Mouse (Mus musculus): ENCODE measurements around the gene Mcm7. TPM values are rescaled to one million over a fixed set of nuclear protein-coding genes. Genes with fewer than 3 reads are reported as not detected.
A peak's percentile ranks its signal among the peaks of the same experiment; 100 is the strongest.

The Mcm7 gene
- polyA plus RNA-seq, 1 experiment, result 55.4 TPM

DNA sequence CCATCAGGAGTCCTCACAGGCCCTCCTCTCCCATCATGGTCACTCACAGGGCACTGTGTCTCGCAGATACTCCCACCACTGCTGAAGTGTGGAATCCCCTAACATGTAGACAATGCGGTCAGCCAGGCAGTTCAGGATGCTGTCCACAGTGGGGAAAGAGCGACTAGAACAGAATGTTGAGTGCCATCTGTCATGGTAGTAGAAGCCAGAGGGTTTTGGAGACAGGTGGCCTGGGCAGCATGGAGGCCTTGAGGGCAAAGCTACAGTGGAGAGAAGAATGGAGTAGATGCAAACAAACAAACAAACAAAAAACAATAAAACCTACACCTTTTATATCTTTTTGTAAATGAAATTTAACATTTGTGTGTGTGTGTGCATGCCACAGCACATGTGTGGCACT is 29.9 kb upstream of the Mcm7 start:
- Histone ChIP-seq H3K4me3 (no peak overlapping the region), H3K4me2 (ENCODE audit: low read depth) (no peak overlapping the region), H3K79me2 (ENCODE audit: control insufficient read depth, insufficient read depth) (no peaks in the 10 kb centered on the region), H3K27me3 (ENCODE audit: control insufficient read depth, insufficient read depth, insufficient read length) (no peaks in the 10 kb centered on the region), H3K36me3 (ENCODE audit: control insufficient read depth, insufficient read depth) (no peaks in the 10 kb centered on the region), H3ac (ENCODE audit: control insufficient read depth, insufficient read length) (no peak overlapping the region)
- TF ChIP-seq CEBPB (IDR thresholded peaks at IDR 0.05; ENCODE audit: insufficient read depth, poor library complexity, severe bottlenecking) (no peak), MYOG (IDR thresholded peaks at IDR 0.05; ENCODE audit: control insufficient read depth in 1 of 3, insufficient read depth in 1 of 3, insufficient read length in 2 of 3, low read depth in 2 of 3) (no peak), POLR2AphosphoS2 (IDR thresholded peaks at IDR 0.05; ENCODE audit: insufficient read length, low read depth) (no peak), MYOD1 (IDR thresholded peaks at IDR 0.05; ENCODE audit: control insufficient read depth in 1 of 3, insufficient read length in 2 of 3, low read depth in 2 of 3) (no peak), POLR2A (IDR thresholded peaks at IDR 0.05; ENCODE audit: insufficient read length, low read depth) (no peak), TCF3 (IDR thresholded peaks at IDR 0.05; ENCODE audit: insufficient read length, low read depth) (no peak), MAX (IDR thresholded peaks at IDR 0.05; ENCODE audit: low read depth) (no peak), USF1 (IDR thresholded peaks at IDR 0.05; ENCODE audit: low read depth) (no peak), SRF (IDR thresholded peaks at IDR 0.05; ENCODE audit: control insufficient read depth, insufficient read length, low read depth) (no peak), REST (IDR thresholded peaks at IDR 0.05; ENCODE audit: insufficient read depth, insufficient read length) (no peak), E2F4 (IDR thresholded peaks at IDR 0.05; ENCODE audit: insufficient read depth) (no peak), TCF12 (IDR thresholded peaks at IDR 0.05; ENCODE audit: insufficient read depth, poor library complexity, severe bottlenecking) (no peak)

DNA sequence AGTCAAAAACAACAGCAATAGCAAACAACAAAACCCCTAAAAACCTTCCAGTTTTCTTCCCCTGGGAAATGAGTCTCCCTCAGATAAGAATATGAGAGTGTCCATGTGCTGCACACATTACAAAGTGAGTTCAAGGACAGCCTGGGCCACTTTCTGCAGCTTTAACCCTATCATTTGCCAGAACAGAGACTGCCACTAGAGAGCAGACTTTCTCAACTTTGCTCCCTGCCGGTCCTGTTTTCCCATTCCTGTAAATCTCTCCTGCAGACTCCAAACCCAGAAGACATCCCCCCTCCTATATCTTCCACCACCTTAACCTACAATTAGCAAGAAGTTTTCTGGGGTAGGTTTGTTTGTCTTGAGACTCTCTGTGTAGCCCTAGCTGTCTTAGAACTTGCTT is 27.4 kb upstream of the Mcm7 start:
- no peak overlapping the region for H3K4me2 ChIP-seq (ENCODE audit: low read depth)
- no peaks in the 10 kb centered on the region for H3K27me3 ChIP-seq (ENCODE audit: control insufficient read depth, insufficient read depth, insufficient read length)
- H3ac ChIP-seq (ENCODE audit: control insufficient read depth, insufficient read length), result no peak overlapping the region
- H3K79me2 ChIP-seq (ENCODE audit: control insufficient read depth, insufficient read depth), result no peaks in the 10 kb centered on the region
- no peak overlapping the region for H3K4me3 ChIP-seq
- no peaks in the 10 kb centered on the region for H3K36me3 ChIP-seq (ENCODE audit: control insufficient read depth, insufficient read depth)
- no peak for TF ChIP-seq POLR2A (IDR thresholded peaks at IDR 0.05; ENCODE audit: insufficient read length, low read depth)
- no peak for TF ChIP-seq USF1 (IDR thresholded peaks at IDR 0.05; ENCODE audit: low read depth)
- TF ChIP-seq MYOD1 (IDR thresholded peaks at IDR 0.05; ENCODE audit: control insufficient read depth in 1 of 3, insufficient read length in 2 of 3, low read depth in 2 of 3), result no peak
- no peak for TF ChIP-seq MYOG (IDR thresholded peaks at IDR 0.05; ENCODE audit: control insufficient read depth in 1 of 3, insufficient read depth in 1 of 3, insufficient read length in 2 of 3, low read depth in 2 of 3)
- no peak for TF ChIP-seq SRF (IDR thresholded peaks at IDR 0.05; ENCODE audit: control insufficient read depth, insufficient read length, low read depth)

DNA sequence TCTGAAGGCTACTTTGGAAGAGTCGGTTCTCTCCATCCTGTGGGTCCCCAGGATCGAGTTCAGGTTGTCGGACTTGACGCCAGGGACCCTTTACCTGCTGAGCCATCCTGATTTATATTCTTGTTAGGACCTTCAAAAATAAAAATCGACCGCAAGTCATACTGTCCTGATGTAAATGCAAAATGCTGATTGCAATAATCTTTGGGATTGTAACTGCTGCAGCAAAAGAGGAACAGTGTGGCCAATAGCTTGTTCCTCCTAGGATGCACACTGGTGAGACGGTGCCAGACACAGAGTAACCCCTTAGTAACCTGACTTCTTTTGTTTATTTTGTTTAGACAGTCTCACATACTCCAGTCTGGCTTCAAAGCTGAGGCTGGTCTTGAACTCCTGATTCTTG is 23.2 kb upstream of the Mcm7 start:
- TF ChIP-seq E2F4 (IDR thresholded peaks at IDR 0.05; ENCODE audit: insufficient read depth) (no peak), POLR2AphosphoS2 (IDR thresholded peaks at IDR 0.05; ENCODE audit: insufficient read length, low read depth) (no peak), USF1 (IDR thresholded peaks at IDR 0.05; ENCODE audit: low read depth) (no peak), MAX (IDR thresholded peaks at IDR 0.05; ENCODE audit: low read depth) (no peak), MYOD1 (IDR thresholded peaks at IDR 0.05; ENCODE audit: control insufficient read depth in 1 of 3, insufficient read length in 2 of 3, low read depth in 2 of 3) (no peak), CEBPB (IDR thresholded peaks at IDR 0.05; ENCODE audit: insufficient read depth, poor library complexity, severe bottlenecking) (no peak)
- H3ac ChIP-seq (ENCODE audit: control insufficient read depth, insufficient read length), result peak overlapping the region; percentile 81
- peak overlapping the region; percentile 50 for H3K4me3 ChIP-seq
- no peaks in the 10 kb centered on the region for H3K36me3 ChIP-seq (ENCODE audit: control insufficient read depth, insufficient read depth)
- no peaks in the 10 kb centered on the region for H3K79me2 ChIP-seq (ENCODE audit: control insufficient read depth, insufficient read depth)
- H3K4me2 ChIP-seq (ENCODE audit: low read depth), result no peak overlapping the region
- H3K27me3 ChIP-seq (ENCODE audit: control insufficient read depth, insufficient read depth, insufficient read length), result no peaks in the 10 kb centered on the region

DNA sequence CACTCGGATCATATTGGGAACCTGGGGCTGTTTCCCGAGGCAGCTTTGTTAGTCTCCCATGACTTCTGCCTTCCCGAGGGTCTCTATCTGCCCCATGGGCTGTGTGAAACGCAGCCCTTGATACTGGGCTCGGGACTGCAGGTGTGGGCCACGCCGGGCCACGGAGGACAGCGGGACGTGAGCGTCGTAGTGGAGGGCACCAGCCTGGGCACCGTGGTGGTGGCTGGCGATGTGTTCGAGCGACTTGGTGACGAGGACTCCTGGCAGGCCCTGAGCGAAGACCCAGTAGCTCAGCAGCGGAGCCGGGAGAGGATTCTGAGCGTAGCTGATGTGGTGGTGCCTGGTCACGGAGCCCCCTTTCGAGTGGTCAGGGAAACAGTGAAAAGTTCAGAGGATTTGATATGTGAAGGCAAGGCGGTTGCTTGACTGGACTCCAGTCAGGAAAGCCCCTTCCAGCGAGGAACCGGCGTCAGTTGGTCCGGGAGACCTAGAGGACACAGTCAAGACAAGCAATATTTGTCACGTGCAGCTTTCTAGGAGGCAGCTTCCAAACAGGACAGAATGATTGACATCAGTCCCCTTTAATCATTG is 22.6 kb upstream of the Mcm7 start:
- H3K79me2 ChIP-seq (ENCODE audit: control insufficient read depth, insufficient read depth), result no peaks in the 10 kb centered on the region
- TF ChIP-seq SRF (IDR thresholded peaks at IDR 0.05; ENCODE audit: control insufficient read depth, insufficient read length, low read depth) (no peak), MYOG (IDR thresholded peaks at IDR 0.05; ENCODE audit: control insufficient read depth in 1 of 3, insufficient read depth in 1 of 3, insufficient read length in 2 of 3, low read depth in 2 of 3) (peak in 1 of 3 experiments; percentile 12), POLR2A (IDR thresholded peaks at IDR 0.05; ENCODE audit: insufficient read length, low read depth) (no peak)
- no peaks in the 10 kb centered on the region for H3K27me3 ChIP-seq (ENCODE audit: control insufficient read depth, insufficient read depth, insufficient read length)
- peak overlapping the region; percentile 81 for H3ac ChIP-seq (ENCODE audit: control insufficient read depth, insufficient read length)
- peak overlapping the region; percentile 50 for H3K4me3 ChIP-seq
- no peaks in the 10 kb centered on the region for H3K36me3 ChIP-seq (ENCODE audit: control insufficient read depth, insufficient read depth)
- H3K4me2 ChIP-seq (ENCODE audit: low read depth), result peak overlapping the region; percentile 75

DNA sequence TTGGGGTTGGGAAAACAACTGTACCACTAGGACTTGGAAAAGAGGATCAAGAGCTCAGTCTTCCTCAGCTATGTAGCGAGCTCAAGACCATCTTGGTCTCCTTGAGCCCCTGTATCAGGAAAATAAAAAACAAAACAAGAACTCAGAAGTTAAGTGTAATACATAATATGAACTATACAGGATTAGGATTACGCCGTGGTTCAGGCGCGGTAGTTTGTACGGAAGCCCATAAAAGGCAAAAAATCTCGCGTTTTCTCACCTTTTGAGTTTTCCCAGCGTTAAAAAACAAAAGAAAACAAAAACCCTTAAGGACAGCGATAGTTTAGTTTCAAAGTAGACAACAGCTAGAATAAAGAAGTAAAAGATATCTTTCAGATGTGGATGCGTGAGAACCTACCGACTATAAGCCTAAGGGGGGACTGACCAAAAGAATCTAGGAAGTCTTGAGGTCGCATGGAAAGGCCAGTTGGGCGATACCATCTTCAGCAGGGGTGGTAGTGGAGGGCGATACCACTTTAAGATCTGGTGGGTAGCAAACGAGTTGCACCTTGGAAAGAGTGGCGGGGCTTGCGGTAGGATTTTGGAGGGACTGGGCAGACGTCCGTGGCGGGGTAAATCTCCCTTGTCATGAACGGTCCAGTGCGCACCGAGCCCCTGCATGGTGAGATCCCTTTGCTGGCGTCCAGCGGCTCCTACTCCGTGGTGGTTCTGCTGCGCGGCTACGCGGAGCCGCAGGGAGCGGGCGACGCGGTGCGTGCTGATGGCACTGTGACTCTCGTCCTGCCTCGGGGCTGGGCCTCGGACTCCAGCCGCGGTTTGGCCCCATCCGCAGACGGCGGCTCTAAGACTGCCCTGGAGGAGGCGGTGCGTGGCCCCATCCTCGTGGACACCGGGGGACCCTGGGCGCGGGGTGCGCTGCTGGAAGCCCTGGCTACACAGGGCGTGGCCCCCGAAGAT is 21.8 kb upstream of the Mcm7 start, which contains the start of gene Mblac1:
Gene Mblac1, plus strand, starts transcription at position 544 of the 957 bp plus-strand sequence.
- TF ChIP-seq POLR2AphosphoS2 (IDR thresholded peaks at IDR 0.05; ENCODE audit: insufficient read length, low read depth), result peak; percentile 60
- peak; percentile 71 for TF ChIP-seq POLR2A (IDR thresholded peaks at IDR 0.05; ENCODE audit: insufficient read length, low read depth)
- TF ChIP-seq MAX (IDR thresholded peaks at IDR 0.05; ENCODE audit: low read depth), result no peak
- TF ChIP-seq SRF (IDR thresholded peaks at IDR 0.05; ENCODE audit: control insufficient read depth, insufficient read length, low read depth), result no peak
- no peak for TF ChIP-seq TCF3 (IDR thresholded peaks at IDR 0.05; ENCODE audit: insufficient read length, low read depth)
- H3K79me2 ChIP-seq (ENCODE audit: control insufficient read depth, insufficient read depth), result no peaks in the 10 kb centered on the region
- peak within 1 kb of the TSS; percentile 81 for H3ac ChIP-seq (ENCODE audit: control insufficient read depth, insufficient read length)
- H3K36me3 ChIP-seq (ENCODE audit: control insufficient read depth, insufficient read depth), result no peaks in the 10 kb centered on the region
- peak within 1 kb of the TSS; percentile 75 for H3K4me2 ChIP-seq (ENCODE audit: low read depth)
- H3K27me3 ChIP-seq (ENCODE audit: control insufficient read depth, insufficient read depth, insufficient read length), result no peaks in the 10 kb centered on the region
- peak within 1 kb of the TSS; percentile 50 for H3K4me3 ChIP-seq

Measured in myocyte (in vitro differentiated cells).